Comparison of ENCODE assay signal across 1 mouse cellular context in genomic region chr13:73937321-73938176, GRCm38 (mm10).
A peak's percentile ranks its signal among the peaks of the same experiment; 100 is the strongest.
TF ChIP-seq lines count a peak whose summit lies in the region.

Gene Trip13 (minus strand): TSS chr13:73937784.
Gene Brd9 (plus strand): TSS chr13:73937811.

TF ChIP-seq in MEL, 35 proteins besides CTCF, POLR2A, EP300 and RAD21 (continued from another document):
- TF ChIP-seq MYB (IDR thresholded peaks at IDR 0.05; ENCODE audit: low read depth, low read length) = no peak
- peak; percentile 69; the same call in 1 of the 2 replicates for TF ChIP-seq E2F4 (IDR thresholded peaks at IDR 0.05; ENCODE audit: borderline replicate concordance, low read depth, low read length)
- peak; percentile 72 for TF ChIP-seq NELFE (IDR thresholded peaks at IDR 0.05; ENCODE audit: low read depth, low read length)
- peak; percentile 77; the same call in 1 of the 2 replicates for TF ChIP-seq POLR2AphosphoS2 (IDR thresholded peaks at IDR 0.05; ENCODE audit: low read length)
- no peak for TF ChIP-seq CHD1 (IDR thresholded peaks at IDR 0.05; ENCODE audit: low read depth, low read length)
- no peak for TF ChIP-seq USF1 (IDR thresholded peaks at IDR 0.05; ENCODE audit: low read depth, low read length)
- TF ChIP-seq ZMIZ1 (IDR thresholded peaks at IDR 0.05; ENCODE audit: low read depth, low read length) = no peak; the same call in 1 of the 2 replicates
- peak; percentile 61; the same call in 1 of the 2 replicates for TF ChIP-seq NRF1 (IDR thresholded peaks at IDR 0.05; ENCODE audit: insufficient read depth, low read depth, low read length, poor library complexity, severe bottlenecking)
- TF ChIP-seq TCF12 (IDR thresholded peaks at IDR 0.05; ENCODE audit: low read depth, low read length) = peak; percentile 19; the same call in 1 of the 2 replicates
- no peak for TF ChIP-seq TAL1 (IDR thresholded peaks at IDR 0.05; ENCODE audit: low read length)
- TF ChIP-seq BHLHE40 (IDR thresholded peaks at IDR 0.05; ENCODE audit: borderline replicate concordance, low read depth, low read length) = 0 out of 2 replicates have a peak, but pooled peaks have one; percentile 31
